Mouse (Mus musculus) thymus, postnatal 36 days (tissue): ENCODE measurements at regions not wholly inside any gene's neighbourhood (a gene's known extent, or its start where the extent isn't known, plus 50 kb on each side); places are given as distances from the start of the nearest gene placed in this dataset.

Source experiments
- DNase-seq, 2 experiments: peaks; one replicate each; pipeline ENCODE4 v3.0.0; 2022; ENCODE audit warnings: mixed read lengths in 2 of 2

DNA sequence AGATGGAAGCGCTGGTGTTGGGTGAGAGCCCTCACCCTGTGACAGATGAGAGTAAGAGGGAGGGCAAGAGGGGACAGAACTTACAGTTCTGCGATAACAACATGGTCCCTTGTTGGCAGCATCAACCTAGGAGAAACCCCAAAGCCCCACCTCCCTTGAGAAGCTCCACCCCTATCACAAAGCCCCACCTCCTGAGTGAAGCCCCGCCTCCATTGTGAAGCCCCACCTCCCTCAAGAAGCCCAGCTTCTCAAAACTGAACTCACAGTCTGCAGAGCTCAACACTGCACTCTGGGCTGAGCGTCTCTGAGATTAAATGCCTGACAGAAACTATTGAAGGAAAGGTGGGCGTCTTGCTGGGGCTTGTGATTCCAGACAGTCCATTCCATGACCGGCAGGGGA is 131.6 kb downstream of the Cryba4 start:
- no peak for DNase-seq

DNA sequence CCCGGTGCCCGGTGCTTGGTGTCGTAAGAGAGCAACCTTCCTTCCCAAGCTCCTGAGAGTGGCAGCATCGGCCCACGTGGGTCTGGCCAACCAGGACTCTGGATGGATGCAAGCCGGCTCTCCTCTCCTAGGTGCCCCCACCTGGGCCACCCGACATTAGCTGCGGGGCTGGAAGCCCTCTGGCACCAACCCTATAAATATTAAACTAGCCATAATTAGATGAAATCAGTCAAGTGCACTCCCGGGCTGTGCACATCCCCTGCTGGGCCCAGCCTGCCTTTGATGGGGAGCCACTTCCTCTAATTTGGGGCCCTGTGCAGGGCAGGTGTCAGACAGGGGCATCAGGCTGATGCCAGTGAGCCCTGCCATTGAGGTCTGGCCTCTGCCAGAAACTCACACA is 130.8 kb downstream of the Cryba4 start:
- no peak for DNase-seq

DNA sequence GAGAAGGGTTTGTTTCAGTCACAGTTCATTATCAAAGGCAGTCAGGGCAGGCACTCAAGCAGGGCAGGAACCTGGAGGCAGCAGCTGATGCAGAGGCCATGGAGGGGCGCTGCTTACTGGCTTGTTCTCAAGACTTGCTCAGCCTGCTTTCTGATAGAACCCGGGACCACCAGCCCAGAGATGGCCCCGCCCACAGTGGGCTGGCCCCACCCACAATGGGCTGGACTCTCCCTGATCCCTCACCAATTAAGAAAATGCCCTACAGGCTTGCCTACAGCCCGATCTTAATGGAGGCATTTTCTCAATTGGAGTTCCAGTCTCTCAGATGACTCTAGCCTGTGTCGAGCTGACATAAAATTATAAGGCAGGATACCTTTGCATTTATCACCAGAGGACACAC is 129.7 kb downstream of the Cryba4 start:
- DNase-seq = no peak

DNA sequence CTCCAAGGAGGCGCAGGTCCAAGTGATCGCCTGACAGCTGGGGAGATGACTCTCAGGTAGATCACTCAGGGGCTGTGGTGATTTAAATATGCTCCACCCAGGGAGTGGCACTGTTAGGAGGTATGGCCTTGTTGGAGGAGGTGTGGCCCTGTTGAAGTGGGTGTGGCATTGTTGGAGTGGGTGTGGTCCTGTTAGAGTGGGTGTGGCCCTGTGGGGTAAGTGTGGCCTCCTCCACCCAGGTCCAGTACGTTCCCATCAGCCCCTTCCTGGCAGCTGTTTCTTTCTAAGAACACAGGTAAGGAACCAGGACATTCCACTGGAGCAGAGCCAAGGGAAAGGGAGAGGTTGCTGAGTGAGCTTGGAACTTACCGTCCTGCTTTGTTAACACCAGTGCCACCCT is 125.1 kb downstream of the Cryba4 start:
- DNase-seq = no peak

DNA sequence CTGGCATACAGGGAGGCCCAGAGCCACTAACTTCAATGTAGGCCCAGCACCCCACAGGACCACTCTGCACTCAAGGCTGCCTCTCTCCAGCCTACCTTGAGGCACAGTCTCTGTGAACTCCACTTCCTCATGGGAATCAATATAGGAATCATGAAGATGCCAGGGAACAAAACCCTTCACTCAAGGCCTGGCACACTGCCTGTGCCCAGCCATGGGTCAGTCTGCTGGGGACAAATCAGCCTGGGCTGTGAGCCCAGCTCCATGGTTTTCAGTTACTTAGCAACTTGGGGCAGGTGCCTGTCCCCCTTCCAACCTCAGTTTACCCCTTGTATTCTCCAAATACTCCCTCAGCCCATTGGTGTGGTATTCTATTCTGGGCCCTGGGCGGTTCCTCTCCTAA is 119.6 kb downstream of the Cryba4 start:
- DNase-seq = no peak

DNA sequence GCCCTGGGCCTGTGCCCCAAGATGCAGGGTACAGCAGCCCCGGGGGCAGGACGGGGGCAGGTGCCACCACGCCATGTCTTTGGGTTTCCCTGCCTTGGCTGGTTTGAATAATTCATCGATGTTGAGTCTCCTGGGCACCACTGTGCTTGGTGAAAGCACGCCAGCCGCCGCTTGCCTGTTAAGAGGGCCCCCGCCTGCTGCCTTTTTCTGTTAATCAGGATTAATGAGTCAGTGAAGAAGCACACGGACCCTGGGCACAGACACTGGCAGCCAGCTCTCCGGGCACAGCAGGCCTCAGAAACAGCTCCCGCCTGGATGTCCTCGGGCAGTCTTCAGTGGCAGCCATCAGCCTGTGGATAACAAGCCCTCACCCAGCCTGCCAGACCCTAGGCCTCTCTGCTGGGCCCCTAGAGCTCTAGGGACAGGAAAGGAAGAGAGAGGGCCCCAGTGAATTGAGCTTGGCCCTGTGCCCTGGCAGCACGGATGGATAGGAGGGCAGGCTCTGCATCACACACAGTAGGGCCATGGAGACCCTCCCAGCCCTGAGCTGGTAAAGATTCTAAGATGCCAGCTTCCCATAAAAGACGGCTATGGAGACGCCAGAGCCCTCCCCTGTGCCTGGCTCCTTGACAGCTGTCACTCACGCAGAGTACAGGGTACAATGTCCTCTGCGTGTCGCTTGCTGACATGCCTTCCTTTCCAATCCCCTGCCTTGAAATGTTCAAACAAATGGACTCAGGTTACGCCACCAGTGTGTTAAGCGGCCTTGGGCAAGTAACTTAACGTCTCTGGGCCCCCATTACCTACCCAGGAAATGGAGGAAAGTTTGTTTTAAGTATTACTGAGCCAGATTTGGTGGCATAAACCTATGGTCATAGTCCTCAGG is 118.4 kb downstream of the Cryba4 start:
- no peak for DNase-seq

DNA sequence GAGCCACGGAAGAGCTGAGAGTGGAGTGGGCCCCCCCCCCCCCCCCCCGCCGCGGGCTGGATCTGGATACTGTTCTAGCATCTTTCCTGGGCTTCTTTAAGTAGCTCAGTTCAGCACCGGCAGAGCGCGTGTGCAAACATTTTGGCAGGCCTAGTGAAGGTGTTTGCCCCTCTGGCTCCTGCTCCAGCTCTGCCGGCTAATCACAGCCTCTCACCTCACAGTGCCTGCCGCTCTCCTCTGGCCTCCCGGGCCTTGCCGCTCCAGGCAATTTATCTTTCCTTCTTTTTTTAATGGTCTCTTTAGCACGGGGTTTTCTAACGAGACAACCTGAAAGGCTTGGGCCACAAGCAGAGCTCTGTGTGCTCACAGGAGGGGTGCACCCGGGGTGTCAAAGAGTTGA is 115.7 kb downstream of the Cryba4 start:
- no peak for DNase-seq

DNA sequence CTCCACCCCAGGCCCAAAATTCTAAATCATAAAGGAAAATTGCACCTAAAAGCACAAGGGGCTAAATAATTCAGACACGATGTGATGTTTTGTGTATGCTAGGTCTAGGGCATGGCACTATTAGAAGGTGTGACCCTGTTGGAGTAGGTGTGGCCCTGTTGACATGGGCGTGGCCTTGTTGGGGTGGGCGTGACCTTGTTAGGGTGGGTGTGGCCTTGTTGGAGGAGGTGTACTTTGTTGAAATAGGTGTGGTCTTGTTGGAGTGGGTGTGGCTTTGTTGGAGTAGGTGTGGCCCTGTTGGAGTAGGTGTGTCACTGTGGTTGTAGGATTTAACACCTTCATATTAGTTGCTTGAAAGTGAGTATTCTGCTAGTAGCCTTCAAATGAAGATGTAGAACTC is 114.1 kb downstream of the Cryba4 start:
- DNase-seq = no peak

DNA sequence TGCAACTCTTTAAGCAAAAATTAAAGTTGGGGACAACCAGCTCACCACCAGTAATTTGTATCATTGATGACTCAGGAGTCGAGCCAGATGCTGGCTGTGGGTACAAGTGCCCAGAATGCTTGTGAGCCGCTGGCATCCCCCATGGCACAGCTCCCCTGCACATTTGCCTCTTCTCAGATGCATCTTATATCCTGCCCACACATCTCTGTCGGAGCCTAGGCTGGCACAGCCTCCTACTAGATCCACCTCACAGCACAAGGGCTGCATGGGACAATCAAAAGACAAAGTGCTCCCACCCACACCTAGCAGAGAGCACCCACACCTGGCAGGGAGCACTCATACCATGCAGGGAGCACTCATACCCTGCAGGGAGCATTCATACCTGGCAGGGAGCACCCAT is 109.6 kb downstream of the Cryba4 start:
- DNase-seq = no peak

DNA sequence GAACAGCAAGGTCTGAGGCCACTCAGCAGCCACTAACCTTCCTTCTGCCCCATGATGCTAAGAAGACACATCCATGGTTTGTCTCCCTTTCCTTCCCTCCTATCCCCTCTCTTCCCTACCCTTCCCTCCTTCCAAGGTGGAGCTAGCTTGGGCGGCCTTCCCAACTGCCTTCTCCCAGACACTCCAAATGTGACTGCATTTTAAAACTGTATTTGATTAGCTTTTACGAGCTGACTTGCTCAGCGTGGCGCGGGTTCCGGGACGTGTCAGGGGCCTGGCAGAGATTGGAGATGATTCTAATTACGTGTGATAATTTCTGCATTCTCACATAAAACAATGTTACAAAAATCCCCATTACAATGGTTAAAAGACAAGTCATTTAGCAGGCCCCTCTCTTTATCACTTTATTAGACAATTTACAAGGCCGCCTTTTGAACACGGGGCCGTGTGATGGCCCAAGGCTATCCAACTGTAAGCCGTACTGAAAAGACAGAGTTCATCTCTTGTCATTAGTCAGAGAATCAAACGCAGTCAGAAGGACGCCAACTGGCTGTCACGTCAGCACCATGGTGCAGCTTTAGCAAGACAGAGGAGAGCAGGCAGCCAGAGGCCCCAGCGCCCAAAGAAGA is 108.2 kb downstream of the Cryba4 start:
- DNase-seq = no peak

DNA sequence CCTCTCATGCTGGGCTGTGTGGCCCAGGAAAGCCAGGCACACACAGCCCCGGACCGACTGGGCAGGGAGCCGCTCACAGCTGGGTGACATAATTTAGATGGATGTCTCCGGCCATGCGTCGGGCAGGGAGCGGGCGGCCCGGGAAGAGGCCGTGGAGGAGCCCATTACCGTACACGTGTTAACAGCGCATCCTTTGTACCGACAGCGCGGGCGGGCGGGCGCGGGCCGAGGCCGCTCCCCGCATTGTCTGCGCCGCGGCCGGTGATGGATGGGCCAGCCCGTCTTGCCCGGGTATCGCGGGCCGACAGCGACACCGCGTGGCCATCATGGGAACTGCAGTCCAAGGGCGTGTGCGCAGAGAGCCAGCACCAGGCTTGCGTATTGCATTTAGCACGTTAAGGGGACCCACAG is 98.6 kb downstream of the Cryba4 start:
- peak; percentile 71 to 79 for DNase-seq

DNA sequence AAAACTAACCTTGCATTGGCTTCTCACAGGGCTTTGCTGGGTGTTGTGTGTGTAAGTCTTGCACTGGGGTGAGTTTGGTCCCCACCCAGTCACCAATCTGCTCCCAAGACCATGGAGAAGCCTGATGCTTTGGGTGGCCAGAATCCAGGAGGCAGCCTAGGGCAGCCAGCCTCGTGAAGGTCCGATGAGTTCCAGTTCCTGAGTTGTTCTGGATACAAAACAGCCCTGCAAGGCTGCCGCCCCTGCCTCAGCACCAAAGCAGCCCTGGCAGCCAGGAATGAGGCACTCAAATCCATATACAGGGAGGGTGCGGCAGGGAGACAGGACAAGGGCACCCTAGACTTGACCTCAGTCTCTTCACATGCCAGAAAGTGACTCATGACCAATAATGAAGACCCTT is 97.7 kb downstream of the Cryba4 start:
- DNase-seq = no peak

DNA sequence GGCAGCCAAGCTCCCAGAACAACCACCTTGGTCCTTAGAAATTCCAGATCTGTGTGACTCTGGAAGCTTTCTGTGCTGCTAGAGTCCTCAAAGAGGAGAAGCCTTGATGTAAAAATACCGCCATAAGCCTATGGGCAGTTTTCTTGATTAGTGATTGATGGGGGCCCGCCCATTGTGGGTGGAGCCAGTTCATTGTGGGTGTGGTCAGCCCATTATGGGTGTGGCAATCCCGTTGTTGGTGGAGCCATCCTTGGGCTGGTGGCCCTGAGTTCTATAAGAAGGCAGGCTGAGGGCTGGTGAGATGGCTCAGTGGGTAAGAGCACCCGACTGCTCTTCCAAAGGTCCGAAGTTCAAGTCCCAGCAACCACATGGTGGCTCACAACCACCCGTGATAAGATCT is 97.3 kb downstream of the Cryba4 start:
- no peak for DNase-seq

DNA sequence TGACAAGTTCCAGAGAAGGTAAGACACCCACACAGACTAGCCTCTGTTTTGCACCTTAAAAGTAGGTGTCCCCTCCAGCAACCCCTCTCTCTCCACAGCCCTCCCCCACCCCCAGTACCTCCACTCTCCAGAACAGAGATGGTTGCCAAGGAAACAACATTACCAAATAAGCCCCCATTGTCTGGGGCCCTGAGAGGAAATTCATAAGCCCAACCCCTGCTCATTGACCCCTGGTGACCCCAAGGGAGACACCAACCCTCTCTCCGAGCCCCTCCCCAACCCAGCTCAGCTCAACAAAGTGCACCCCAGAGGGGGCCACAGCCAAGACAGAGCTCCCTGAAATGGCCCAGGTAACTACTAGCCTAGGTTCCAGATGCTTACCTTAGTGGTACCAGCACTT is 96.3 kb downstream of the Cryba4 start:
- DNase-seq = no peak

DNA sequence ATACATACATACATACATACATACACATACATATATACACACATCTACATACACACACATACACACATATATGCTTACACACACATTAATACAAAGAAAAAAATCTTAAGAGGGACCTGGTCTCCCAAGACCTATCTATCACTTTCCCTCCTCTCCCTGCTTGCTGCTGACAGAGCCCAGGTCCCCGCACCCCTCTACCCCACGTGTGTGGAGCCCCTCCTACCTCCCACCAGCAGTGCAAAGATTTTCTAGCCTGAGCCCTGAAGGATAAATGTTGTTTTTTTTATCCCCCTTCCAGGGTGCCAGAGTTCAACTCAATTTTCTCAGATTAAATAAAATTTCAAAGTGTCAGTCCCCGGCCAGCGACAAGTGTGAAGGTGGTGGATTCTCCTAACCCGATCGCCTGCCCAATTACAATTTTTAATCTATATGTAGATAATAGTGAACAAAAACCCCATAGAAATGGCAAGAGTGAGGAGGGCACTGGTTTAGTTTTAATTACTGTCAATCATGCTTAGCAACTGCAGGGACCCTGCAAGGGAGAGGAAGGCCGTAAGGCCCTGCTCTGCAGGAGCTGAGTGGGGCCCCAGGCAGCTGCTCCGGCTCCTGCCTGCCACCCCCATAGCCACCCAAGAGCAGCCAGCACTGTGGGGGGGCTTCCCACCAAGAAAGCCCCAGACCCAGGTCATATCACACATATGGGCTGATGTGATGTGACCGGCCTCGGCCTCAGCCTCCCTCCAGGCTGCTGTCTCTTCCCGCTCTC is 85.7 kb downstream of the Cryba4 start:
- no peak for DNase-seq

DNA sequence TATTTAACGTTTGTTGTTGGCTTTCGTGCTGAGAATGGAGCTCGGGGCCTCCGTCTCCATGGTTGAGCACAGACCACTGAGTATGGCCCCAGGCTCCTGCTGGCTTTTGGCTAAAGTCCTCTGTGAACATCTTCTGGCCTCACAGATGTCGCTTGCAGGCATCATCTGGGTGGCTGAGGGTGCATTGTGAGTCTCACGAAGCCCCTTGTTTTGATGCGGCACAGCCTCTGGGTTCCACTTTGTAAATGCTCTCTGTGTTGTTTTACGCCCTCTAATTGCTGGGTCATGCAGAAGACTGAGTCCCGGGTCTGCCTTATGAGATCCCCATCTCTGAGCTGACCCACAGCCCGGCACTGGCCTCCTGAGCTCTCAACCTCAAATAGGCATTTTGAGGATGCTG is 84.5 kb downstream of the Cryba4 start:
- no peak for DNase-seq

DNA sequence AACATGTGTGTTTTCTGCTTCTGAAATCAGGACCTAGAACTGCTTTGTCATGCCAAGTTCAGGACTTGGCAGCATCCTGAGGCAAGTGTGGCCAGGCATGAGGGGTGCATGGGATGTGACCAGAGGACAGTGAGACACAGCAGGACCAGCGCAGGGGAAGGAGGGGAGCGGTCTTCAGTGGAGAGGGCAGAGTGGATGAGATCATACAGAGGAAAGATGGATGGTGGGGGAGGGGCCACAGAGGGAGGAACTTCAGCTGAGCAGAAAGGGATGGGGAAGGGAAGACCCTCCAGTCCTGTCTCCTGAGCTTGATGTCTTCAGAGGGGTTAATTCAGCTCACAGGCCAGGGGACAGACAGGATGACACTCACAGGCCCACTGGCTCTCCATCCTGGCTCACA is 81.0 kb downstream of the Cryba4 start:
- DNase-seq = no peak

DNA sequence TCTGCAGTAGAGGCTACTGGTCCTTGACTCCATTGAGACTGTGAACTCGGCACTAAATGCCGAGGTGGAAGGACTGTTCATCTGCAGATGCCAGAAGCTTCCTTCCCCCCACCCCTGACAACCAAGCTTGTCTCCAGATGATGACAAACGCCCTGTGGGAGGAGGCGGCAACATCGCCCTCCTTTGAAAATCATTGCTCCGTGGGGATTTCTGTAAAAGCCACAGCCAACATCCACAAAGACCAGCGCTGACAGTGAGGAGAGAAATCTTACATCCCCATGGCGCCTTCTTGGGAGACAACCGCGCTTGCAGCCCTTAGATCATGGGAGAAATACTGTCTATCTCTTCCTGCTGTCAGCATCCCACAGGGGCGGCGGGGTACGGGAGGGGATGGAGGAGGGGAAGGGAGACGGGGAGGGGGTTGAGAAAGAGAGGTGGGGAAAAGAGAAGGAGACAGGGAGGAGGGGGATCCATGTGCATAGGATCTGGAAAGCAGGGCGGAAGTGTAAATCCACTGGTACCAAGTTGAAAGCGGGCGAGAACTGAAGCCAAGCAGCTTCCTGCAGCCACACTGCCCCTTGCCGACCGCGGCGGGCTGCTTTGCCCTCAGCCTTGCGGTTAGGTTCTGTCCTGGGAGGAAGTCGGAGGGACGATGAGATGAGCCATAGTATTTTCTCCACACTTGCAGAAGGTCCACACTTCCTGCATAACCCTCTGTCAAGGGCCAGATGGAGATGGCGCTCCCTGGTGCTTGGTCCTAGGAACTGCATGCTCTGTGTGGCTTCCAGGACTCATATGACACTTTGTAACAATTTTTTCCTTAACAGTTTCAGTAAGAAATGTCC is 72.9 kb downstream of the Cryba4 start:
- peak; percentile 37 to 41 for DNase-seq

DNA sequence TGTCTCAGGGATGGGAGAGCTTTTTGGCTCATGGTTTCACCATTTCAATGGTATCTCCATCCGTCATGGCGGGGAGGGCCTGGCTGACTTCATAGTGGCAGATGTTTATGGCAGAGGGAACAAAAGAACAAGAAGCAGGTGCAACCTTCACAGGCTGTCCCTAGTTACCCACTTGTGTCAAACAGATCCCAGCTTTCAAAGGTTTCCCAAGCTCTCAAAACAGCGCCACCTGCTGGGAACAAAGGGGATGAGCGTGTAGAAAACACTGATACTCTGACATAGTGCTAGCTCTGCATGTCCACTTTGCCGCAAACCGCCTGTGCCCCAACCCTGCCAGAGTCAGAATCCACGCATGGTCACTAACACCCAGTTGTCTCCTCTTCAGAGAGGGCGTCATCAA is 69.5 kb downstream of the Cryba4 start:
- peak; percentile 8 to 16 for DNase-seq

DNA sequence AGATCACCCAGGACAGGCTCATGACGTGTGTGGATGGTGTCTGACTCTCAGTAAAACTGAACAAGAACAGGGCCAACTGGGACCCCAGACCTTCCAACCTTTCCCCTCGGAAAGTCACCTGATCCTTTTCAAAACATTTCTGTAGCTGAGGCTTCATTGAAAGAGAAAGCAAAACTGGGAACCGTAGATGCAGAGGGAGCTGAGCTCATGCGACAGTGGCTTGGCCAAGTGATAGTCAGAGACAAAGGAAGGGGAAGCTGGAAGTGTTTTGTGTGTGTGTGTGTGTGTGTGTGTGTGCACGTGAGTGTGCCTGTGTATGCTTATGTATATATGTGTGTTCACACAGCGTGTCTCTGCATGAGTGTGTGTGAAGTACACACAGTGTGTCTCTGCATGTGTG is 56.7 kb downstream of the Cryba4 start:
- DNase-seq = no peak
